Mouse (Mus musculus) liver, adult 2 months (tissue): ENCODE data around the gene Elmod1. TPM values are rescaled to one million over a fixed set of nuclear protein-coding genes. Genes with fewer than 3 reads are reported as not detected.

Source experiments
- DNase-seq: peaks from one replicate; pipeline ENCODE4 v3.0.0-alpha.2; 2011; ENCODE audit warnings: low read depth, low spot score; ENCODE audit errors: extremely low read depth
- H3K27ac ChIP-seq: fragments of 200-500 bp; replicated peaks from 2 replicates; pipeline ENCODE4 v1.5.1; 2012; ENCODE audit warnings: low read depth, mild to moderate bottlenecking, control low read depth, inconsistent platforms, low read length; ENCODE audit not compliant: insufficient read depth
- H3K27me3 ChIP-seq: fragments of 200-500 bp; 2 replicates; pipeline ENCODE4 v1.6.1; 2012; ENCODE audit warnings: mild to moderate bottlenecking, moderate library complexity, low read length, inconsistent platforms; ENCODE audit not compliant: control insufficient read depth, insufficient read depth
- H3K36me3 ChIP-seq: fragments of 200-500 bp; 2 replicates; pipeline ENCODE4 v1.6.1; 2012; ENCODE audit warnings: low read length, inconsistent platforms; ENCODE audit not compliant: control insufficient read depth, insufficient read depth
- H3K4me1 ChIP-seq: fragments of 200-500 bp; 2 replicates; pipeline ENCODE4 v1.6.1; 2011; ENCODE audit warnings: low read length; ENCODE audit not compliant: control insufficient read depth, insufficient read depth
- H3K4me3 ChIP-seq: fragments of 200-500 bp; 2 replicates; pipeline ENCODE4 v1.5.1; 2011; ENCODE audit warnings: low read depth, mild to moderate bottlenecking, control low read depth, low read length, moderate library complexity; ENCODE audit not compliant: insufficient read depth
- H3K79me2 ChIP-seq: fragments of 200-500 bp; 2 replicates; pipeline ENCODE4 v1.6.1; 2012; ENCODE audit warnings: inconsistent platforms, mild to moderate bottlenecking, low read length, moderate library complexity; ENCODE audit not compliant: control insufficient read depth, insufficient read depth
- H3K9ac ChIP-seq: fragments of 200-500 bp; 2 replicates; pipeline ENCODE4 v1.6.1; 2012; ENCODE audit warnings: low read depth, mild to moderate bottlenecking, control low read depth, inconsistent platforms, low read length
- CTCF ChIP-seq: fragments of 200-500 bp; IDR thresholded peaks from 2 replicates; pipeline ENCODE4 v1.5.1; 2011; ENCODE audit warnings: low read depth, low read length, control low read depth
- POLR2A ChIP-seq: fragments of 200-500 bp; IDR thresholded peaks from 2 replicates; pipeline ENCODE4 v1.6.1; 2011; ENCODE audit warnings: low read length, control low read depth; ENCODE audit not compliant: insufficient read depth; ENCODE audit errors: extremely low read depth
- WGBS: fragments of 180-500 bp; shearing (Covaris S2); methylation state at CpG from one replicate; pipeline ENCODE4 v1.1.7; 2018; 5-methylcytosine and 5-hydroxymethylcytosine counted together
- polyA plus RNA-seq: library from polyadenylated mRNA; depleted of rRNA; stranded (reverse); fragments of >200 nt; gene quantifications from 2 replicates; pipeline ENCODE4 v1.2.3, GENCODE M21; 2012
- total RNA-seq: library from RNA; depleted of rRNA; stranded (reverse); fragments of >200 nt; gene quantifications from 2 replicates; pipeline ENCODE4 v1.2.3, GENCODE M21; 2014

Elmod1 gene
- total and polyA plus RNA-seq, 2 experiments, result not detected

DNA sequence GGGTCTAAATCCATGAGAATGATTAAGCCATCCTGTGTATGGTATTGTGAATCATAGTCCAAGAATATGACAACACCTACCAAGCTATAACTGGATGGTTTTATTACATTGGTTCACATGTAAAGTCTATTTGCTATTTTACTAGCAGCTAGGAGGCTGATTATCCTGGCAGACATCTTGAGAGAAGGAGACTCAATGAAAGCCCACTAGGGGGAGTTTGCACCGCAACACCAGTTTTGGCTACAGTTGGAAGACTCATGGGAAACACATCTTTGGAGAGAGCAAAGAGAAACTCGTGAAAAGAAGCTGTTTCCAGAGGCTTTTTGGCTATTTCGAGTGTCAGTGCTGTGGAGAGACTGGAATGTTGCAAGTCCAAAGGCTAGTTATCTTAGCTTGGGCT, 69.7 kb downstream of the Elmod1 start:
- TF ChIP-seq CTCF (no peak), POLR2A (no peak)
- no peak overlapping the region for H3K9ac ChIP-seq
- 52% methylated on average over 3 of the region's 3 CpGs for WGBS
- no peak overlapping the region for H3K4me3 ChIP-seq
- H3K36me3 ChIP-seq, result no peaks in the 10 kb centered on the region
- H3K79me2 ChIP-seq, result no peaks in the 10 kb centered on the region
- H3K27ac ChIP-seq, result no peak overlapping the region
- H3K4me1 ChIP-seq, result no peaks in the 10 kb centered on the region
- H3K27me3 ChIP-seq, result no peaks in the 10 kb centered on the region
- DNase-seq, result no peak

DNA sequence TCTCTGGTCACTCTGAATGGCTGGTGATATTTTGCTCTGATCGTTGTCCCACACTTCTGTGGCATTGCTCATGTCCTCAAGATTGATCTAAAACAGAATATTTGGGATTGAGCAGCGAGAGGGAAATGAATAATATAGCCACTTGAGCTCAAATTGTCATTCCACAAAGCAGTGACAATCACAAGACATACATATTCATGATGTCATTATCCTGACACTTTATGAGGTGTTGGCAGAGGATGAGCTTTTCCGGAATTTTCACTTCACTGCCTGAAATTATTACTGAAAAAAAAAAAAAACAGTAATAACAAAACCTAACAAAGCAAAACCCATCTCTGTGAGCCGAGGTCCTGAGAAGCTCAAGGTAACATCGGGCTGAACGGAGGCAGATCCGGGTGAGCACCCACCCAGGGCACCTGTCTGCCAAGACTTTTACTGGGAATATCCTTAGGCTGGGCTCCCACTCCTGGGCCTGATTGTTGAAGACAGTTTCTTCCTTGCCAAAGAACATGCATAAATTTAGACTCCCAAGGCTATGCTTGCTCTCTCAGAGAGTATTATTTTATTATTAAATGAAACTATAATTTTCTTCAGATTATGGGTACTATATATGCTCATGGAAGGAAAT, 71.8 kb downstream of the Elmod1 start:
- WGBS, result 93% methylated on average over 7 of the region's 7 CpGs
- no peak overlapping the region for H3K9ac ChIP-seq
- H3K4me1 ChIP-seq, result no peaks in the 10 kb centered on the region
- no peaks in the 10 kb centered on the region for H3K79me2 ChIP-seq
- DNase-seq, result no peak
- no peaks in the 10 kb centered on the region for H3K27me3 ChIP-seq
- H3K4me3 ChIP-seq, result no peak overlapping the region
- H3K27ac ChIP-seq, result no peak overlapping the region
- TF ChIP-seq POLR2A (no peak), CTCF (no peak)
- H3K36me3 ChIP-seq, result no peaks in the 10 kb centered on the region

DNA sequence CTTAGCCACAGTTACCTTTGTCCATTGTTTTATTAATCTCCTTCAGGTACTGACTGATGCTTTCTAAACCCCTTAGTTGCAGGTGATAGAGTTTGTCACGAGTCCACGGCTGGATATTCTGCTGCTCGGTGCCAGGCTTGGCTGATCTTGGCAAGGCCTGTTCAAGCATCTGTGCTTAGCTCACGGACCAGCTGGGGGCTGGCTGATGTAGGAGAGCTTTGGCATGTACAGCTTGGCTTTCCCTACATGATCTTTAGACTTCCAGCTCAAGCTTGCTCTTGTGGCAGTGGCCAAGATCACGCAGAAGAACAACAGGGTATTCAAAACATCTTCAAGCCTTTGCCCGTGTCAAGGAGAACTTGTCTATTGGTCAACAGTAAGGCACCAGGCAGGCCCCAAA, 75.3 kb downstream of the Elmod1 start:
- H3K9ac ChIP-seq, result no peak overlapping the region
- no peak overlapping the region for H3K4me3 ChIP-seq
- no peak overlapping the region for H3K27ac ChIP-seq
- no peaks in the 10 kb centered on the region for H3K27me3 ChIP-seq
- TF ChIP-seq POLR2A (no peak), CTCF (no peak)
- no peaks in the 10 kb centered on the region for H3K36me3 ChIP-seq
- H3K79me2 ChIP-seq, result no peaks in the 10 kb centered on the region
- WGBS, result 81% methylated on average over 6 of the region's 6 CpGs
- H3K4me1 ChIP-seq, result no peaks in the 10 kb centered on the region
- DNase-seq, result no peak

DNA sequence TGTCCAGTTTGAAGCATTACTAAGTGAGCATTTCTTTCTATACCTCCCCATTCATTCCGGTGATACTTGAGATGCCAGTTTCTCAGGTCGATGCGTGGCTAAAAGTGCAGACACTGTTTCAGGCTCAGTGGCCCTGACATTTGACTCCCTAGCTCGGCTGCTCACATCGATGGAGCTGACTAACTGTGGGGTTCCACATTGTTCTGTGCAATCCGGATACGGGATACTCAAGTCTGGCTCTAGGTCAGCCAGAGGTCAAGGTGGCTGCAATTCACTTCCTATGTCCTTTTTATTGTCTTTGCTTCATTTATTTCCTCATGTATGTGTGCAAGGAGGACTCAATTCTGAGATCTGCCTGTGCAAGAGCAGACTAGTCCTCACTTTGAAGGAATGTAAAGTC, 79.3 kb downstream of the Elmod1 start:
- Histone ChIP-seq H3K4me3 (no peak overlapping the region), H3K9ac (no peak overlapping the region), H3K27ac (no peak overlapping the region), H3K4me1 (no peaks in the 10 kb centered on the region), H3K79me2 (no peaks in the 10 kb centered on the region), H3K36me3 (no peaks in the 10 kb centered on the region), H3K27me3 (no peaks in the 10 kb centered on the region)
- TF ChIP-seq CTCF (no peak), POLR2A (no peak)
- no peak for DNase-seq
- WGBS, result 78% methylated on average over 7 of the region's 7 CpGs

DNA sequence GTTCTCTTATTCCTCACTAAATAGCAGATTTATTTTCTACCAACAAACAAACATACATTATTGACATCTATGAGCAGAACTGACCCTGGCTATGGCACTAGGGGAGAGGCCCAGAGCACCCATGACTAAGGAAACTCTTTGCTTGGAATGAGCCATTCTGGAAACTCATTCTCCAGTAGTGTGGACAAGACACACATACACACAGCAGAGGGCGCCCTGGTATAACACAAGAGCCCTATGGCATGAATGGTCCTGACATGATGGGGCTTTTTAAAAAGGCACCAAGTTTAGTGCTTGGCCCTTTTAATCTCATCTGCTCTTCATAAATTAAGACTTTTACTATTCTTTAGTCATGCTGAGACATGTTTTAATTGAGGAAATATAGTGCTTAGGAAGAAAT, 85.0 kb downstream of the Elmod1 start:
- Histone ChIP-seq H3K27ac (no peak overlapping the region), H3K9ac (no peak overlapping the region), H3K36me3 (no peaks in the 10 kb centered on the region), H3K4me1 (no peaks in the 10 kb centered on the region), H3K79me2 (no peaks in the 10 kb centered on the region), H3K4me3 (no peak overlapping the region), H3K27me3 (no peaks in the 10 kb centered on the region)
- 3% methylated on average over 1 of the region's 1 CpGs for WGBS
- peak; percentile 19 for DNase-seq
- TF ChIP-seq POLR2A (no peak), CTCF (peak; percentile 15; the same call in 1 of the 2 replicates)

DNA sequence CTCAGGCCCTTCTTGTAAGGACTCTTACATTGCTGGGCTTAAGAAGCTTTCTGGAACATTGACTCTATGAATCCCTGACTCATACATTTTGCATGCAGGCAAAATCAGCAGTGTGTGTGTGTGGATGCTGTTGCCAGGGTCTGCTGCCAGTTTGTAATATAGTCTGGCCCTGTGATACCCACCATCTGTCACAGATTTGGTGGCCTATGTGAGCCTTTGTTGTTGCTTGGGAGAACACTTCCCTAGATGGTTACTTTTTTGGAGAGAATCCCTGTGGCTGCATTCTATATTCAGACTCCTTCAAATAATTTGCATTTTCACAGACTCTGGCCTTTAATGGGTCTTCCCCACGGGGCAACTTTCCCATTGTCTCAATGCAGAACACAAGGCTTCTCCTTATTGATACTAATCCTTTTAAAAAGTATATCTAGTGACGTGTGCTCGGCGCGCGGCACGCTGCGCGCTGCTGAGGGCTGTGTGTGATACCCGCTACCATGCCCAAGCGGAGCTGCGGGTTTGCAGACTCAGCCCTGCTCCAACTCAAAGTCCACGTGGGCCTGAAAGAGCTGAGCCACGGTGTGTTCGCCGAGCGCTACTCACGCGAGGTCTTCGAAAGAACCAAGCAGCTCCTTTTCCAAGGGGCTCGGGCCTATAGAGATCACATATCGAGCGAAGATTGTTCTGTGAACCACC, 91.4 kb downstream of the Elmod1 start:
- TF ChIP-seq POLR2A (no peak), CTCF (no peak)
- Histone ChIP-seq H3K79me2 (no peaks in the 10 kb centered on the region), H3K4me1 (no peaks in the 10 kb centered on the region), H3K27me3 (no peaks in the 10 kb centered on the region), H3K9ac (no peak overlapping the region), H3K4me3 (no peak overlapping the region), H3K27ac (no peak overlapping the region), H3K36me3 (no peaks in the 10 kb centered on the region)
- 92% methylated on average over 23 of the region's 23 CpGs for WGBS
- DNase-seq, result no peak
